Mouse (Mus musculus): ENCODE results near the gene Cerk. TPM values are rescaled to one million over a fixed set of nuclear protein-coding genes. Genes with fewer than 3 reads are reported as not detected.
A peak's percentile ranks its signal among the peaks of the same experiment; 100 is the strongest.
"Not testable (repeated sequence)": the region's sequence is repeated elsewhere in the genome, so short reads cannot be mapped to it uniquely, and the experiment has no call there.

The Cerk gene
- polyA plus RNA-seq, 1 experiment from 2014 or later = 6.1 TPM

- TF ChIP-seq CTCF (IDR thresholded peaks at IDR 0.05; ENCODE audit: low read depth) (no peak), EP300 (IDR thresholded peaks at IDR 0.05; ENCODE audit: low read depth) (no peak)
- ATAC-seq (no peak), DNase-seq (no peak)
- H3K27ac ChIP-seq (ENCODE audit: low read depth) = peak overlapping the region; percentile 19; the same call in 1 of the 2 replicates
- H3K4me3 ChIP-seq (ENCODE audit: low read depth, low read length) = no peak overlapping the region
- no peaks in the 10 kb centered on the region for H3K9me3 ChIP-seq (ENCODE audit: low read length)
- H3K27me3 ChIP-seq (ENCODE audit: insufficient read depth, low read length) = no peaks in the 10 kb centered on the region
- H3K4me2 ChIP-seq (ENCODE audit: low read depth, low read length) = no peak overlapping the region
- H3K36me3 ChIP-seq (replicated peaks; ENCODE audit: insufficient read depth, low read length) = no peaks in the 10 kb centered on the region
- WGBS (ENCODE audit: insufficient replicate concordance) = 45% methylated on average over 4 of the region's 4 CpGs
- H3K9ac ChIP-seq (replicated peaks) = no peak overlapping the region
- peaks cover 21% of the 10 kb centered on the region for H3K4me1 ChIP-seq (ENCODE audit: insufficient read depth)
Measured at GRCm38 (mm10) chr15:86180427-86180826, 5.5 kb downstream of the Cerk start.

GRCm38 (mm10) chr15:86178594-86178993 lies 7.3 kb downstream of the Cerk start:
- no peaks in the 10 kb centered on the region for H3K27me3 ChIP-seq (ENCODE audit: insufficient read depth, low read length)
- no peaks in the 10 kb centered on the region for H3K9me3 ChIP-seq (ENCODE audit: low read length)
- H3K4me1 ChIP-seq (ENCODE audit: insufficient read depth) = peaks cover 31% of the 10 kb centered on the region
- TF ChIP-seq CTCF (IDR thresholded peaks at IDR 0.05; ENCODE audit: low read depth) (no peak), EP300 (IDR thresholded peaks at IDR 0.05; ENCODE audit: low read depth) (no peak)
- WGBS (ENCODE audit: insufficient replicate concordance) = 86% methylated on average over 6 of the region's 6 CpGs
- no peak overlapping the region for H3K4me2 ChIP-seq (ENCODE audit: low read depth, low read length)
- DNase-seq (no peak), ATAC-seq (no peak)
- no peak overlapping the region for H3K27ac ChIP-seq (ENCODE audit: low read depth)
- no peaks in the 10 kb centered on the region for H3K36me3 ChIP-seq (replicated peaks; ENCODE audit: insufficient read depth, low read length)
- H3K4me3 ChIP-seq (ENCODE audit: low read depth, low read length) = no peak overlapping the region
- no peak overlapping the region for H3K9ac ChIP-seq (replicated peaks)

GRCm38 (mm10) chr15:86177703-86178251 lies 8.2 kb downstream of the Cerk start:
- ATAC-seq; H3K27ac ChIP-seq (ENCODE audit: low read depth); H3K27me3 ChIP-seq (ENCODE audit: insufficient read depth, low read length); DNase-seq; H3K9ac ChIP-seq (replicated peaks); H3K4me3 ChIP-seq (ENCODE audit: low read depth, low read length); H3K36me3 ChIP-seq (replicated peaks; ENCODE audit: insufficient read depth, low read length); H3K4me2 ChIP-seq (ENCODE audit: low read depth, low read length); H3K9me3 ChIP-seq (ENCODE audit: low read length): not testable (repeated sequence)
- H3K4me1 ChIP-seq (ENCODE audit: insufficient read depth) = peaks cover 37% of the 10 kb centered on the region
- 75% methylated on average over 1 of the region's 2 CpGs for WGBS (ENCODE audit: insufficient replicate concordance)

DNA sequence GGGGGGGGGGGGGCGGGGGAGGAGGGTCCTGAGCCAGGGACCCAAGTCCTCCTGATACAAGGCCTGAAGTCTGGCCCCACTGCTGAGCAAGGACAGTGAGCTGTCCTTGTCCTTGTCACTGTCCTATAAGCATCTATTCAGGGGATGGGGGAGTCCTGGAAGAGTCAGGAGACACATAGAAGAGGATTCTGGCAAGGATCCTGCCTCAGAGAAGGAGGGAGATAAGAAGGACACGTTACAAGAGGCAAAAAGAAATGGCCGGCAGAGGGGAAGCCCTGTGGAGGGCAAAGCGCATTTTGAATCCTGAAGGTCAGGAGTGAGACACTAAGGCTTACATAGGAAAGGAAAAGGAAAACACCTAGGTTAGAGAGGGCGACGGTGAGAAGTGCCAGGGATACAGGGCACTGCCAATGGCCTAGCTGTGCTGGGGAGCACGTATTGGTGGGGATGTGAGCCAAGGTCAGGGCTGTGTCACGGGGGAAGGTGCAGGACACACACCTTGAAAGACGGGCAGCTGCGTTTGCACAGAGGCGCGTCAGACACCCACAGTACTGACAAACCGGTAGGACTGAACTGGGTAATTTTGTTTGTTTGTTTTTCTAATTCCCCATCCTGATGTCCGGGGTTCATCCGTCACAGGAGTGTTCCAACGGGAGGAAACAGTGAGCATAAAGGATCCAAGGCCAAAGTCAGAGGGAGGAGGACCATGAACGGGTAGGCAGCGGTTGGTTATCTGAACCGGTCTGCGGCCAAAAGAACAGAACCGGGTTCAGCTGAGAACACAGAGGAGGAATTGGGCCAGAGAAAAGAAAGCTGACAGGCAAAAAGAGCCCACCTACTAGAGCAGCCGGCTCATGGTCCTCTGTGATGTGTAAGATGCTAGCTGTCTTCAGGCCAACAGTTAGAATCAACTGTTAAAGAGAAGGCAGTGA lies 8.9 kb downstream of the Cerk start:
- no peaks in the 10 kb centered on the region for H3K27me3 ChIP-seq (ENCODE audit: insufficient read depth, low read length)
- WGBS (ENCODE audit: insufficient replicate concordance) = 64% methylated on average over 21 of the region's 22 CpGs
- no peak overlapping the region for H3K4me3 ChIP-seq (ENCODE audit: low read depth, low read length)
- peaks cover 34% of the 10 kb centered on the region for H3K4me1 ChIP-seq (ENCODE audit: insufficient read depth)
- H3K9me3 ChIP-seq (ENCODE audit: low read length) = no peaks in the 10 kb centered on the region
- H3K4me2 ChIP-seq (ENCODE audit: low read depth, low read length) = no peak overlapping the region
- no peak overlapping the region for H3K9ac ChIP-seq (replicated peaks)
- H3K27ac ChIP-seq (ENCODE audit: low read depth) = no peak overlapping the region
- TF ChIP-seq EP300 (IDR thresholded peaks at IDR 0.05; ENCODE audit: low read depth) (no peak), CTCF (IDR thresholded peaks at IDR 0.05; ENCODE audit: low read depth) (no peak)
- DNase-seq (no peak), ATAC-seq (no peak)
- H3K36me3 ChIP-seq (replicated peaks; ENCODE audit: insufficient read depth, low read length) = no peaks in the 10 kb centered on the region

GRCm38 (mm10) chr15:86176166-86176565 lies 9.8 kb downstream of the Cerk start:
- H3K9ac ChIP-seq (replicated peaks) = no peak overlapping the region
- H3K27me3 ChIP-seq (ENCODE audit: insufficient read depth, low read length) = no peaks in the 10 kb centered on the region
- 0 out of 2 replicates have a peak overlapping the region, but pooled peaks have one; percentile 44 for H3K27ac ChIP-seq (ENCODE audit: low read depth)
- H3K4me3 ChIP-seq (ENCODE audit: low read depth, low read length) = no peak overlapping the region
- 80% methylated on average over 10 of the region's 10 CpGs for WGBS (ENCODE audit: insufficient replicate concordance)
- no peak for ATAC-seq
- H3K4me1 ChIP-seq (ENCODE audit: insufficient read depth) = peaks cover 34% of the 10 kb centered on the region
- H3K9me3 ChIP-seq (ENCODE audit: low read length) = no peaks in the 10 kb centered on the region
- no peaks in the 10 kb centered on the region for H3K36me3 ChIP-seq (replicated peaks; ENCODE audit: insufficient read depth, low read length)
- H3K4me2 ChIP-seq (ENCODE audit: low read depth, low read length) = no peak overlapping the region
- no peak for TF ChIP-seq CTCF (IDR thresholded peaks at IDR 0.05; ENCODE audit: low read depth)
- TF ChIP-seq EP300 (IDR thresholded peaks at IDR 0.05; ENCODE audit: low read depth) = no peak
- DNase-seq = no peak

DNA sequence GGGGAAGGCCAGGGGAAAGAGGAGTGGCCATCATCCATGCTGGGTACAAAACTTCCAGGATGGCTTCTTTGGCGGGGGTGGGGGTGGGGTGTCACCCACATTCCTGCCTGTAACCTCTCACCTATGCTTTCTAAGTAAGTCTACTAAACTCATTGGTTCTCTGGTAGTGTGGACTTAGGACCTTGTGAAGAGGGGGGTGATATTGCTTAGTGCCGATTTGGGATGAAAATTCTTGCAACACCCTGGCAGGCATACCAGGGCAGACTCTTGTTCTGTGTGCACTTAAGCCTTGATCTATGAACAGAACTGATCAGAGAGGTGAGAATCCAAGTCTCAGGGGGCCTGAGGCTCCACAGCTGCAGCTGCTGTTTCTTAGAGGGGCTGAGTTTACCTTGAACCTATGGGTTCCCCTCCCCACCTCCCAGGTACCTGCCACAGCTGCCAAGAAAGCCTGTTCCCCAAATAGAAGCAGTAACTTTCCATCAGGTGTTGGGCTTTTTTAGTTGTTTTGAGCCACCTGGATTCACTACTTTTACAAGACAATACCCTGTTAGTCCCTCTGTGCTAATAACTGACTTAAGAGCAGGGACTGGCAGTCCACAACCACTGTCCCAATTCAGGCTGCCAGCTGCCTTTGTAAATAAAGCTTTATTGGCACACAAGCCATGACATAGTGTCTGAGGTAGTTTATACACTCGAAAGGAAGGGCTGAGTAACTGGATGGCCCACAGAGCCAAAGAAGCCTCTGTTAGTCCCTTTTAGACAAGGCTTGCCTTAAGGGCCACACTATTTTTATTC lies 10.5 kb downstream of the Cerk start:
- Histone ChIP-seq H3K9me3 (ENCODE audit: low read length) (no peaks in the 10 kb centered on the region), H3K9ac (replicated peaks) (no peak overlapping the region), H3K4me1 (ENCODE audit: insufficient read depth) (peaks cover 34% of the 10 kb centered on the region), H3K4me3 (ENCODE audit: low read depth, low read length) (no peak overlapping the region), H3K36me3 (replicated peaks; ENCODE audit: insufficient read depth, low read length) (no peaks in the 10 kb centered on the region), H3K27ac (ENCODE audit: low read depth) (peak overlapping the region; percentile 44; the same call in 1 of the 2 replicates), H3K4me2 (ENCODE audit: low read depth, low read length) (no peak overlapping the region), H3K27me3 (ENCODE audit: insufficient read depth, low read length) (no peaks in the 10 kb centered on the region)
- no peak for TF ChIP-seq EP300 (IDR thresholded peaks at IDR 0.05; ENCODE audit: low read depth)
- no peak for TF ChIP-seq CTCF (IDR thresholded peaks at IDR 0.05; ENCODE audit: low read depth)
- WGBS (ENCODE audit: insufficient replicate concordance) = 59% methylated on average over 3 of the region's 3 CpGs
- DNase-seq = no peak
- peak; percentile 84 for ATAC-seq

Data from liver, postnatal 0 days (tissue).